Mouse (Mus musculus): ENCODE results near the gene Pitpnc1. TPM values are rescaled to one million over a fixed set of nuclear protein-coding genes. Genes with fewer than 3 reads are reported as not detected.
A peak's percentile ranks its signal among the peaks of the same experiment; 100 is the strongest.

Pitpnc1 gene
- polyA plus RNA-seq, 1 experiment from 2014 or later, result 40.5 TPM

GRCm38 (mm10) chr11:107393154-107393827, 77.2 kb downstream of the Pitpnc1 start:
- Histone ChIP-seq H3K27ac (no peak overlapping the region), H3K9me3 (no peaks in the 10 kb centered on the region), H3K36me3 (no peaks in the 10 kb centered on the region), H3K4me1 (peaks cover 33% of the 10 kb centered on the region), H3K9ac (no peak overlapping the region), H3K4me3 (no peak overlapping the region), H3K27me3 (no peaks in the 10 kb centered on the region), H3K4me2 (replicated peaks) (no peak overlapping the region)
- ATAC-seq (ENCODE audit: low FRiP score, low read depth), result no peak
- 84% methylated on average over 7 of the region's 7 CpGs for WGBS

- Histone ChIP-seq H3K4me2 (replicated peaks) (no peak overlapping the region), H3K27me3 (no peaks in the 10 kb centered on the region), H3K4me1 (peaks cover 16% of the 10 kb centered on the region; the same call in 1 of the 2 replicates), H3K4me3 (no peak overlapping the region), H3K27ac (no peak overlapping the region), H3K9ac (no peak overlapping the region), H3K36me3 (no peaks in the 10 kb centered on the region), H3K9me3 (no peaks in the 10 kb centered on the region)
- WGBS, result 40% methylated on average over 2 of the region's 2 CpGs
- no peak for ATAC-seq (ENCODE audit: low FRiP score, low read depth)
Observed at GRCm38 (mm10) chr11:107390540-107390939, 80.0 kb downstream of the Pitpnc1 start.

GRCm38 (mm10) chr11:107390001-107390400, 80.5 kb downstream of the Pitpnc1 start:
- WGBS, result 53% methylated on average over 10 of the region's 10 CpGs
- H3K27ac ChIP-seq, result no peak overlapping the region
- H3K9me3 ChIP-seq, result no peaks in the 10 kb centered on the region

GRCm38 (mm10) chr11:107386481-107386880, 84.0 kb downstream of the Pitpnc1 start:
- Histone ChIP-seq H3K9me3 (no peaks in the 10 kb centered on the region), H3K4me2 (replicated peaks) (no peak overlapping the region), H3K27me3 (no peaks in the 10 kb centered on the region), H3K36me3 (no peaks in the 10 kb centered on the region), H3K4me1 (peaks cover 29% of the 10 kb centered on the region), H3K27ac (no peak overlapping the region), H3K4me3 (no peak overlapping the region), H3K9ac (no peak overlapping the region)
- 87% methylated on average over 10 of the region's 10 CpGs for WGBS
- ATAC-seq (ENCODE audit: low FRiP score, low read depth), result no peak

More at GRCm38 (mm10) chr11:107390001-107390400, 80.5 kb downstream of the Pitpnc1 start:
- Histone ChIP-seq H3K36me3 (no peaks in the 10 kb centered on the region), H3K9ac (no peak overlapping the region), H3K4me3 (no peak overlapping the region), H3K4me1 (peaks cover 19% of the 10 kb centered on the region; the same call in 1 of the 2 replicates), H3K4me2 (replicated peaks) (no peak overlapping the region), H3K27me3 (no peaks in the 10 kb centered on the region)
- no peak for ATAC-seq (ENCODE audit: low FRiP score, low read depth)

- H3K27ac ChIP-seq, result no peak overlapping the region
- H3K4me1 ChIP-seq, result peaks cover 18% of the 10 kb centered on the region
- ATAC-seq (ENCODE audit: low FRiP score, low read depth), result no peak
- no peaks in the 10 kb centered on the region for H3K9me3 ChIP-seq
- no peak overlapping the region for H3K9ac ChIP-seq
- H3K4me3 ChIP-seq, result no peak overlapping the region
- H3K27me3 ChIP-seq, result no peaks in the 10 kb centered on the region
- no peaks in the 10 kb centered on the region for H3K36me3 ChIP-seq
- H3K4me2 ChIP-seq (replicated peaks), result no peak overlapping the region
- 65% methylated on average over 4 of the region's 4 CpGs for WGBS
Observed at GRCm38 (mm10) chr11:107385306-107385705, 85.2 kb downstream of the Pitpnc1 start.

GRCm38 (mm10) chr11:107383985-107384384, 86.5 kb downstream of the Pitpnc1 start:
- no peak for ATAC-seq (ENCODE audit: low FRiP score, low read depth)
- H3K27me3 ChIP-seq, result no peaks in the 10 kb centered on the region
- no peak overlapping the region for H3K27ac ChIP-seq
- peaks cover 15% of the 10 kb centered on the region for H3K4me1 ChIP-seq
- H3K36me3 ChIP-seq, result peaks cover 4% of the 10 kb centered on the region; the same call in 1 of the 2 replicates
- 82% methylated on average over 6 of the region's 6 CpGs for WGBS
- no peak overlapping the region for H3K4me3 ChIP-seq
- no peak overlapping the region for H3K9ac ChIP-seq
- H3K4me2 ChIP-seq (replicated peaks), result no peak overlapping the region
- H3K9me3 ChIP-seq, result 0 out of 2 replicates have a peak, but pooled peaks cover 3% of the 10 kb centered on the region

GRCm38 (mm10) chr11:107379965-107380364, 90.5 kb downstream of the Pitpnc1 start:
- Histone ChIP-seq H3K9me3 (0 out of 2 replicates have a peak, but pooled peaks cover 4% of the 10 kb centered on the region), H3K4me3 (no peak overlapping the region), H3K4me2 (replicated peaks) (no peak overlapping the region), H3K27ac (no peak overlapping the region), H3K9ac (no peak overlapping the region), H3K36me3 (peaks cover 4% of the 10 kb centered on the region; the same call in 1 of the 2 replicates), H3K27me3 (no peaks in the 10 kb centered on the region), H3K4me1 (peaks cover 35% of the 10 kb centered on the region)
- ATAC-seq (ENCODE audit: low FRiP score, low read depth), result no peak
- WGBS, result 74% methylated on average over 9 of the region's 9 CpGs

GRCm38 (mm10) chr11:107379089-107379845, 91.2 kb downstream of the Pitpnc1 start:
- H3K4me1 ChIP-seq, result peaks cover 30% of the 10 kb centered on the region
- H3K27me3 ChIP-seq, result no peaks in the 10 kb centered on the region
- no peak overlapping the region for H3K4me2 ChIP-seq (replicated peaks)
- ATAC-seq (ENCODE audit: low FRiP score, low read depth), result no peak
- no peak overlapping the region for H3K4me3 ChIP-seq
- peaks cover 4% of the 10 kb centered on the region; the same call in 1 of the 2 replicates for H3K36me3 ChIP-seq
- 0 out of 2 replicates have a peak, but pooled peaks cover 4% of the 10 kb centered on the region for H3K9me3 ChIP-seq
- H3K27ac ChIP-seq, result no peak overlapping the region
- no peak overlapping the region for H3K9ac ChIP-seq
- WGBS, result 88% methylated on average over 22 of the region's 22 CpGs

- no peak overlapping the region for H3K27ac ChIP-seq
- no peak overlapping the region for H3K9ac ChIP-seq
- H3K4me1 ChIP-seq, result peaks cover 27% of the 10 kb centered on the region
- no peak for ATAC-seq (ENCODE audit: low FRiP score, low read depth)
- peaks cover 4% of the 10 kb centered on the region; the same call in 1 of the 2 replicates for H3K36me3 ChIP-seq
- WGBS, result 93% methylated on average over 6 of the region's 6 CpGs
- no peak overlapping the region for H3K4me3 ChIP-seq
- H3K27me3 ChIP-seq, result no peaks in the 10 kb centered on the region
- no peak overlapping the region for H3K4me2 ChIP-seq (replicated peaks)
- H3K9me3 ChIP-seq, result 0 out of 2 replicates have a peak, but pooled peaks cover 4% of the 10 kb centered on the region
Observed at GRCm38 (mm10) chr11:107377326-107377725, 93.2 kb downstream of the Pitpnc1 start.

GRCm38 (mm10) chr11:107376272-107376671, 94.2 kb downstream of the Pitpnc1 start:
- peak overlapping the region; percentile 2 for H3K27ac ChIP-seq

GRCm38 (mm10) chr11:107375816-107376215, 94.7 kb downstream of the Pitpnc1 start:
- H3K36me3 ChIP-seq, result peaks cover 4% of the 10 kb centered on the region; the same call in 1 of the 2 replicates
- peak overlapping the region; percentile 36; the same call in 1 of the 2 replicates for H3K4me2 ChIP-seq (replicated peaks)
- no peak overlapping the region for H3K4me3 ChIP-seq
- 0 out of 2 replicates have a peak, but pooled peaks have one; percentile 30 for ATAC-seq (ENCODE audit: low FRiP score, low read depth)
- 0 out of 2 replicates have a peak, but pooled peaks cover 4% of the 10 kb centered on the region for H3K9me3 ChIP-seq
- peaks cover 40% of the 10 kb centered on the region for H3K4me1 ChIP-seq
- no peaks in the 10 kb centered on the region for H3K27me3 ChIP-seq
- peak overlapping the region; percentile 2; the same call in 1 of the 2 replicates for H3K27ac ChIP-seq
- no peak overlapping the region for H3K9ac ChIP-seq
- 68% methylated on average over 11 of the region's 11 CpGs for WGBS

More at GRCm38 (mm10) chr11:107376272-107376671, 94.2 kb downstream of the Pitpnc1 start:
- ATAC-seq (ENCODE audit: low FRiP score, low read depth), result peak; percentile 80
- Histone ChIP-seq H3K9ac (no peak overlapping the region; the same call in 1 of the 2 replicates), H3K4me3 (no peak overlapping the region), H3K9me3 (0 out of 2 replicates have a peak, but pooled peaks cover 4% of the 10 kb centered on the region), H3K36me3 (peaks cover 4% of the 10 kb centered on the region; the same call in 1 of the 2 replicates), H3K4me2 (replicated peaks) (peak overlapping the region; percentile 36), H3K4me1 (peaks cover 36% of the 10 kb centered on the region), H3K27me3 (no peaks in the 10 kb centered on the region)
- 20% methylated on average over 12 of the region's 12 CpGs for WGBS

GRCm38 (mm10) chr11:107373569-107373968, 96.9 kb downstream of the Pitpnc1 start:
- no peak for ATAC-seq (ENCODE audit: low FRiP score, low read depth)
- no peak overlapping the region for H3K4me3 ChIP-seq
- 93% methylated on average over 6 of the region's 6 CpGs for WGBS
- no peaks in the 10 kb centered on the region for H3K9me3 ChIP-seq
- H3K27me3 ChIP-seq, result no peaks in the 10 kb centered on the region
- no peaks in the 10 kb centered on the region for H3K36me3 ChIP-seq
- no peak overlapping the region for H3K9ac ChIP-seq
- H3K4me1 ChIP-seq, result peaks cover 58% of the 10 kb centered on the region
- H3K4me2 ChIP-seq (replicated peaks), result no peak overlapping the region
- H3K27ac ChIP-seq, result no peak overlapping the region

Measured in limb, embryonic 13.5 days (tissue).